Mouse (Mus musculus) c-Kit-positive CD71-positive TER-119-negative erythroid progenitor cells, embryonic 14.5 days (primary cell): ENCODE results near the gene Bud13.
A peak's percentile ranks its signal among the peaks of the same experiment; 100 is the strongest.

ENCODE experiments used
- DNase-seq: peaks from one replicate; pipeline ENCODE4 v3.0.0-alpha.2; 2013; ENCODE audit warnings: low read depth

Gene Bud13

DNA sequence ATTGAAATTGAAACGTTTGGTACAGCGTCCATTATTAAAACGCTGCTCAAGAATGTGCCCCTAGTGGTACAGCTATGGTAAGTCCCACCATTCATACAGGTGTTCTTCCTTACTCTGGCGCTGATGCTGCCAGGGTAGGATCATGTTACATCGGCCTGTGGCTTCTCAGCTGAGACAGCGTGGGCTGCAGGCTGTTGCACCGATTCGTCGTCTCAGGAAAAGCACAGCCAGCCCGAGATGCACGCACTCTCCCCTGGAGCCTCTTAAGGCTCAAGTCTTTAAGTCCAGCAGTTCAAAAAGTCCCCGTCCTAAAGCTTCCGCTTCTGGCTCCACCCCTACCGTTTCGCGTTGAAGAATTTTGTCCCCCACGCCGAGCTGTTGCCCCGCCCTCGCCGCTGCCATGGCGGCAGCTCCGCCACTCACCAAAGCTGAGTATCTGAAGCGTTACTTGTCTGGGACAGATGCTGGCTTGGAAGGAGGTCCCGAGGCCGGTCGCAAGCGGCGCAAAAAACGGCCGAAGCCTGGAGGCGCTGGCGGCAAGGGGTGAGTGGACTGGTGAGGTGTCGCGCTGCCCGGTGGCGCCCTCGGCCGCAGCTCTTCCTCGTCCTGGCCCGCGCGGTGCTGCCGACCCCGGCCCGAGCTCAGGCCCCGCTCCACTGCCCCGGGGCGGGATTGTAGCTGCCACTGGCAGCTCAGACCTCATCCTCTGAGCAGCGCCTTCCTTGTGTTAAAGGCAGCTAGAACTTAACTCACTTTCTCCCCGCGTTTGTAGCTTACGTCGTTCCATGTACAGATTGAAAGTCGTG is at the start of gene Bud13:
TSS of gene Bud13 (plus strand) at position 378 of the 806 bp plus-strand sequence.
- DNase-seq = peak; percentile 89

- DNase-seq = no peak
Observed at GRCm38 (mm10) chr9:46235196-46235595, 47.6 kb upstream of the Bud13 start.

DNA sequence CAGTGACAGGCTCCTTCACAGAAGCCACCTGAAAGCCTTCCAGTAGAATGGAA is 47.4 kb upstream of the Bud13 start, which contains the start of gene Apoc3:
TSS of gene Apoc3 (minus strand) at position 41 of the 53 bp plus-strand sequence.
- no peak for DNase-seq

- DNase-seq = no peak
Observed at GRCm38 (mm10) chr9:46235649-46236048, 47.2 kb upstream of the Bud13 start.

DNA sequence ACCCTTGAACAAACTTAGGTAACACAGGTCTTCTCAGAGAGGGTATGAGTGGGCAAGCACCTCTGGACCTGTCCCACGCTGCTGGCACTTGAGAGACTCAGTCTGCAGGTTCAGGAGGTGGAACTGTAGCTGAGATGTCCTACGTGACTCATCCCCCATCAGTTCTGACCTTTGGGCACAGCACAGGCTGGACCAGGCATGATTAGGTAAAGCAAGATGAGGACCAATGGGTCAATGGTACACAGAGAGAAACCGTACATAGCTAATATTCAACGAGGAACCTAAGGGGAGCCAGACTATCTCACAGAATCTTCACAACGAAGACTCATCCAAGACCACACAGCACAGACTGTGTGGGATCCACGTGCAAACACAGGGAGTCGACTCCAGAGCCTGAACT is 44.0 kb upstream of the Bud13 start:
- DNase-seq = no peak

DNA sequence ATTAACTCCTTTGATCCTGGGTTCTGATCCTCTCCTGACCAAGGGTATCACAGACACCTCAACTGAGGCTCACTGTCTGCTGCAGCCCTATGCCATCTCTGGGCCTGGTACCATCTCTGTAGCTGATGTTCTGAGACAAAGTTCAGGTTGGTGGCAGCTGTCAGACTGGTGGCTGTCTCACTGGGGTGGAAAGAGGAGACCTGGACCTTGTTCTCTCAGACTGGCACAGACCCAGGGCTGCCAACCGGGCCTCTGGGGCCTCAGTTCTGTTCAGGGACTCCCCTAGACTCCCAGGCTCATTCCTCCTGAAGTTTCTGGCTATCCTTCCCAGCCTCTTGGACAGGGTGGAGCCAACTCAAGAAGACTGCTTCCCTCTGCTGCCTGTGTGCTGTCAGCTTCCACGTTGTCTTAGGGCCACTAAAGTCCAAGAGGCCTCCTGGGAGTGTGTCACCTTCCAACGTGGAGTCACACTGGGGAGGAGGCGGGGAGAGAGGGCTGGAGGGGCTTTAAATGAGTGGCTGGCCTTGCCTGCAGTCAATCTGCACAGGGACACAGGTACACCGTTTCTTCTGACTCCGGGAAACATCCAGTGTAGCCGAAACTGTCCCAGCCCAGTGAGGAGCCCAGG is 42.2 kb upstream of the Bud13 start, which contains the start of gene Apoa4:
TSS of gene Apoa4 (plus strand) at position 171 of the 628 bp plus-strand sequence.
- no peak for DNase-seq

DNA sequence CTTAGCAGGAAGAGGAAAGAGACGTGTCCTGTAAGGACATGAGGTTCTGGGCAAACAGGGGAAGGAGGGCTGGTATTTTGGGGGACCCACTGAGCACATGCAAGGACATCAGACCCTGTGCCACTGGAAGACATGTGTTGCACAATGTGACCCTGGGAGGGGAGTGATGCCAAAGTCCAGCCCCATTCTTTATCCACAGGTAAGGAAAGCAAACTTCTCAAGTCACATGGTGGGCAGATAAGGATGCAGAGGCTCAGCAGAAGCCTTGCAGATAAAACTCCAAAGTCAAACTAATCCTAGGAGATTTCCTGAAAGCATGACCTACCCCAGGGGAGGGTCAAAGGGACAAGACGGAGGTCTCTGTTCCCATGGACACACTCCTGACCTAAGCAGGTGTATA is 41.0 kb upstream of the Bud13 start:
- DNase-seq = no peak

DNA sequence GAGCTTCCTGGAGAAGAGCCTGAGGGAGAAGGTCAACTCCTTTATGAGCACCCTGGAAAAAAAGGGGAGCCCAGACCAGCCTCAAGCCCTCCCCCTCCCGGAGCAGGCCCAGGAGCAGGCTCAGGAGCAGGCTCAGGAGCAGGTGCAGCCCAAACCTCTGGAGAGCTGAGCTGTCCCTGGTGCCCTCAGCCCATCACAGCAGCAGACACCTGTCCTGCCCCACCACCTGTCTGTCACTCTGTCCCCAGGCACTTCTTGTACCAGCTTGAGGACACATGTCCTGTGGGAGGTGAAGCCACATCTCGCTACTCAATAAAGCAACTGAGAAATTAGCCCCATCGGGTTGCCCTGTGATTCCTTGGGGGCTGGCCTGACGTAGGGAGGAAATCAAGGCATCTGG is 39.7 kb upstream of the Bud13 start:
- DNase-seq = no peak

GRCm38 (mm10) chr9:46243584-46243983 is 39.2 kb upstream of the Bud13 start:
- no peak for DNase-seq

GRCm38 (mm10) chr9:46246752-46247324 is 36.0 kb upstream of the Bud13 start:
- DNase-seq = peak; percentile 63

DNA sequence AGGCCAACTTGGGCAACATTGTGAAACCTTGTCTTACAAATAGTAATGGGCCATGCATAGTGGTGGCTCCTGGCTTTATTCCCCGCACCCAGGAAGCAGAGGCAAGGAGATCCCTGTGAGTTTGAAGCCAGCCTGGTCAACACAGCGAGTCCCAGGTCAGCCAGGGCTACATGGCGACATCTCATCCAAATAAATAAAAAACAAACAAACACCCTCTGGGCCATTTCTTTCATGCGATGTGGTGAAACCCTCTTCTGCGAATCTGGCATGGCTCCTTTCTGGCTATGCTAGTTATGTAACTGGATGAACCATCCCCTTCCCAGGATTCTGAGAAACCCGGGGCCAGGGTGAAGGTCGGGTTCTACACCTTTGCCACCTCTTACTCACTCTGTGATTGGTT is 26.6 kb upstream of the Bud13 start:
- DNase-seq = no peak

- no peak for DNase-seq
Observed at GRCm38 (mm10) chr9:46256658-46257385, 26.0 kb upstream of the Bud13 start.

GRCm38 (mm10) chr9:46257546-46257945 is 25.3 kb upstream of the Bud13 start:
- no peak for DNase-seq

DNA sequence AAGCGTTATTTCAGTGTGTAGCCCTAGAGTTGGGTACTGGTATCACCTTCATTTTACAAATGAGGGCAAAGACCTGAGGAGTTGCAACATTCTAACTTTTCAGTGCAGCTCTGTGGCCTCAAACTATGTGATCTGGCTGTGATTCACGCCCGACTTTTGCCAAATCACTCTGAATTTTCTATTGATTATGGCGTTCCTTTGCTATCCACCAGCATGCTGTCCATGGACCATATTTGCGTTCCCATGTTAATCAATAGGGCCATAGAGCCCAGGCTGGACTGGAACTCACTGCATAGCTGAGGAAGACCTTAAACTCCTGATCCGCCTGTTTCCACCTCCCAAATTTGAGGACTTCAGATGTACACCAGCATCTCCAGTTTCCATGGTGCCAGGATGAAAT is 23.7 kb upstream of the Bud13 start:
- DNase-seq = no peak

DNA sequence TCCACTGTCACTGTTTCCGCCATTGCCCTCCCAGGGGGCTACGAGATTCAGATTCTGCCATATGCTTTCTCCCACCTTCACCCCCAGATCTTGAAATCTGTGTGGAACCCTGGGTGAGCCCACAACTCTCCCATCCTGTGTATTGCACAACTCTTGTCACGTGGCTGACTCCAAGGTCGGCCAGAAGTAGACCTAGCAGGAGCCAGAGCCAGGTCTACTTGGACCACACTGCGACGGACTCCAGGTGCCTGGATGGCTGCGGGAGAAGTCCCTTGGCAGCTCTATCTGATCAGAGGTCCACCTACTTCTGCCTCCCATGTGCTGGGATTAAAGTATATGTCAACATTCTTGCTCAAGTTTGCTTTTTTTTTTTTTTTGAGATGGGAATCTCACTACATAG is 21.7 kb upstream of the Bud13 start:
- no peak for DNase-seq

DNA sequence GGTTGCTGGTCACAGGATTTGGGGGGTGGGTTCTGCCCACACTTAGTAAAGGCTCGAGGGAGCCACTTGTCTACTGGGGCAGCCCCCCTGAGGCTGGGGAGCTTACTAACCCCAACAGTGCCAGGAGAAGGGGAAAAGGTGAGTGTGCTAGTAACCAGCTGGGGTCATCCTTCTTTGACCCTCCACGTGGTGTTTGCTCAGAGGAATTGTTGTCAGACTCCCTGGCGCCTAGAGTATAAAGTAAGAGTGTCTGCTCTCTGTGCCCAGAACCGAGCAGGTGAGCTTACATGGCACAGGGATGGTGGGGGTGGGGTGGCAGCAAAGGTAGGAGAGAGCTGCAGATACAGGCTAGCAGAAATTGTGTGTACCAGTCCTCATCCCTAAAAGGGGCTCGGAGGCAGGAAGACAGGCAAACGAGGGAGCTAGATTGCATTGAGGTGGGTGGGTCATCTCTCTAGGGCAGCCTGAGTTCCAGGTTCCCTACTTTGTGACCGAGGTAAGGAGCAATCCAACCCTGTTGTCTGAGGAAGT is 14.4 kb upstream of the Bud13 start, which contains the start of gene Apoa5:
TSS of gene Apoa5 (plus strand) at position 291 of the 531 bp plus-strand sequence.
- DNase-seq = no peak

GRCm38 (mm10) chr9:46269125-46269524 is 13.7 kb upstream of the Bud13 start:
- no peak for DNase-seq

GRCm38 (mm10) chr9:46270782-46271181 is 12.0 kb upstream of the Bud13 start:
- no peak for DNase-seq

DNA sequence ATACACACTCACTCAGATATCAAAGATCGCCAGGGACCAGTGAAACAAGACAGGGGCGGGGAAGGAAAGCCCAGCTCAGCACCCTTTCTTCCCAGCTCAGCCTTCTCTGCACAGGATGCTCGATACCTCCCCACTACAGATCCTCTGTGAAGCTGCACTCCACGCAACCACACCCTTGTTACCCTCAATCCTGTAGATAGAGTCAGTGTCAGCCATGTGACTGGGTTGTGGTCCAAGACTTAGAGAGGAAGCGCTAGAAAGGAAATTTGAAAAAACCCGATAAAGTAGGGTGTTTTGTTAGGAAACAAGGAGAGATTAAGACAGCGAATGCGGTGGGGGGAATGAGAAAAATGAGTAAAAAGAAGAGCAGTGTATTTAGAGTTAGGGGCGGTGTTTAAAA is 10.7 kb upstream of the Bud13 start:
- no peak for DNase-seq

GRCm38 (mm10) chr9:46272677-46273454 is 9.9 kb upstream of the Bud13 start, which contains the start of gene Zpr1:
Zpr1 (plus strand) TSS chr9:46273064.
- peak; percentile 90 for DNase-seq

DNA sequence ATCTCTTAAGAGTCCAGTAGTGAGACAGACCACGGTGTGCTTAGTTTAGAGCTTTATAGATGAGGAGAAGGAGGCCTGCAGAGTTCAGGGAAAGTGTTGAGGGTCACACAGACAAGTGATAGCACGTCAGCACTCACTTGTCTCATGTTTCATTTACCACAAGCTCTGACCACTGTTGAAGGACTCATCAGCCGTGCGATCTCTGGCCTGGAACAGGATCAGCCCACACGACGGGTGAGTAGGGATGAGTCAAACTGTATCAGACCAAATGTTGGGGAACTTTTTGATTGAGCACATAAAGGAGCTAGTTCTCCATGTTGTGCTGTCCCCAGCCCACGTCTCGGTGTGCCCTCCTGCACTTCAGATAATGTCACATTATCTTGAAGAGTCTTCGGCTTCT is 8.3 kb upstream of the Bud13 start:
- no peak for DNase-seq

DNA sequence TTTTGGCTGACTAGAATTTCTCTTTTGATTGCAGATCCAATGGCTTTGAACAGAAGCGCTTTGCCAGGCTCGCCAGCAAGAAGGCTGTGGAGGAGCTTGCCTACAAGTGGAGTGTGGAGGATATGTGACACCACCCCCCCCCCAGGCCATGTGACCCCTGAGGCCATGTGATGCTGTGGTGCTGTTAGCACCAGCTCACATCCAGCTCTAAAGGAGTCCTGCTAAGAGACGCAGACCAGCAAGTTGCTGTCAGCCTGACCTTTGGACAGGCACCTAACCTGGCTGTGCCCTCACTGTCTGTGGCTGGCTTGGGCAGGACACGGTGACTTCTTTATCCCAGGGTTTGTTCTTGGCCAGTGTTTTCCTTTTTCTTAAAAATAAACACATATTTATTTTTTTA is 15.6 kb downstream of the Bud13 start:
- no peak for DNase-seq
